Mouse (Mus musculus) ES-E14 (cell line): ENCODE data around the gene Dph2. TPM values are rescaled to one million over a fixed set of nuclear protein-coding genes. Genes with fewer than 3 reads are reported as not detected.

Experiments used
- DNase-seq: peaks from one replicate; pipeline ENCODE4 v3.0.0-alpha.2; 2013; ENCODE audit warnings: low read depth, low spot score
- H3K27ac ChIP-seq: 2 replicates; pipeline ENCODE4 v1.5.1; 2012; ENCODE audit warnings: low read depth, mild to moderate bottlenecking, low read length, moderate library complexity, mixed read lengths; ENCODE audit not compliant: poor library complexity, insufficient read depth, severe bottlenecking
- H3K36me3 ChIP-seq: 2 replicates; pipeline ENCODE4 v1.6.1; 2012; ENCODE audit warnings: mild to moderate bottlenecking, low read length, moderate library complexity, mixed read lengths; ENCODE audit not compliant: control insufficient read depth, poor library complexity, insufficient read depth, severe bottlenecking
- H3K4me1 ChIP-seq, 2 experiments: fragments of 150-350 bp in 1 of 2; sonication (generic) in 1 of 2; 2 replicates each; pipeline ENCODE4 v1.6.1; 2012; ENCODE audit warnings: low read length in 2 of 2, mild to moderate bottlenecking in 1 of 2, mixed read lengths in 1 of 2; ENCODE audit not compliant: control insufficient read depth in 2 of 2, insufficient read depth in 2 of 2, poor library complexity in 1 of 2
- H3K4me3 ChIP-seq, 2 experiments: fragments of 150-350 bp in 1 of 2; sonication (generic) in 1 of 2; 2 replicates each; pipeline ENCODE4 v1.5.1; 2012; ENCODE audit warnings: low read length in 2 of 2, low read depth in 1 of 2, mild to moderate bottlenecking in 1 of 2, mixed read lengths in 1 of 2; ENCODE audit not compliant: insufficient read depth in 1 of 2, poor library complexity in 1 of 2, severe bottlenecking in 1 of 2
- H3K9ac ChIP-seq: 2 replicates; pipeline ENCODE4 v1.6.1; 2012; ENCODE audit warnings: low read depth, mild to moderate bottlenecking, low read length, mixed read lengths; ENCODE audit not compliant: poor library complexity, insufficient read depth, severe bottlenecking
- H3K9me3 ChIP-seq: fragments of 150-350 bp; sonication (generic); 2 replicates; pipeline ENCODE4 v1.6.1; 2012; ENCODE audit warnings: low read depth, mild to moderate bottlenecking, low read length; ENCODE audit not compliant: control insufficient read depth, insufficient read depth
- CHD2 ChIP-seq: IDR thresholded peaks from 2 replicates; pipeline ENCODE4 v1.6.1; 2014; ENCODE audit warnings: mild to moderate bottlenecking, low read depth, low read length, inconsistent platforms
- HCFC1 ChIP-seq: IDR thresholded peaks from 2 replicates; pipeline ENCODE4 v1.6.1; 2012; ENCODE audit warnings: low read length, inconsistent platforms, borderline replicate concordance; ENCODE audit not compliant: insufficient read depth
- MAFK ChIP-seq: IDR thresholded peaks from 2 replicates; pipeline ENCODE4 v1.6.1; 2014; ENCODE audit warnings: mild to moderate bottlenecking, low read depth, low read length, inconsistent platforms; ENCODE audit not compliant: insufficient read depth
- ZC3H11A ChIP-seq: IDR thresholded peaks from 2 replicates; pipeline ENCODE4 v1.6.1; 2012; ENCODE audit warnings: low read depth, mild to moderate bottlenecking, inconsistent platforms, low read length, borderline replicate concordance
- ZNF384 ChIP-seq: IDR thresholded peaks from 2 replicates; pipeline ENCODE4 v1.6.1; 2012; ENCODE audit warnings: low read depth, low read length, inconsistent platforms
- in situ Hi-C, 2 experiments: fragments of 600-800 bp; cut with MboI; formaldehyde crosslinking; loops; one replicate each; pipeline ENCODE4 v1.15.1; 2025; ENCODE audit warnings: low sequenced_read_pairs in 2 of 2, inconsistent platforms in 1 of 2; ENCODE audit not compliant: unreplicated experiment in 2 of 2
- total RNA-seq: library from RNA; depleted of rRNA; stranded (reverse); fragments of 300-350 nt; gene quantifications from 2 replicates; pipeline ENCODE4 v1.2.3, GENCODE M21; 2012

Gene Dph2
- total RNA-seq, 1 experiment = 25.1 TPM

GRCm38 (mm10) chr4:117918261-117918660, 26.4 kb upstream of the Dph2 start:
- H3K4me1 ChIP-seq = peaks cover 0 to 6% of the 10 kb centered on the region in 2 experiments; a peak in 2 of 4 replicates
- no peaks in the 10 kb centered on the region for H3K9me3 ChIP-seq
- H3K4me3 ChIP-seq = no peak overlapping the region
- in situ Hi-C loops = no loop called here
- H3K36me3 ChIP-seq = no peaks in the 10 kb centered on the region
- no peak for DNase-seq
- H3K9ac ChIP-seq = no peak overlapping the region
- TF ChIP-seq ZNF384 = no peak
- no peak overlapping the region for H3K27ac ChIP-seq

DNA sequence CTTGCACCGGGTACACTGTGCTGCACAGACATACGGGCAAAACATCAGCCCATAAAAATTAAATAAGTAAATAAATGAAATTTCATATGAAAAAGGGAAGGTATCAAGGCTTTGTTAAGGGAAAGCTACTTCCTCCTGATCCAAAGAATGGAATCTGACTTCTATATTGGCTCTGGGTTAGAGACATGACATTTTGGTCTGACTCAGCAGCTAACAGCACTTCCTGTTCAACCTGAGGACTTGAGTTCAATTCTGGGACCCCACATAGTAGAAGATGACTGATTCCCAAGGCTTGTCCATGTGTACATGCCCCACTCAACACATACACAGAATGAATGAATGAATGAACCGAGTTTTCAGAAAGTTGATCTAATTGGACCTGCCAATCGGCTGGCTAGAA, 26.0 kb upstream of the Dph2 start:
- Histone ChIP-seq H3K36me3 (no peaks in the 10 kb centered on the region), H3K4me3 (no peak overlapping the region), H3K4me1 (peaks cover 0 to 10% of the 10 kb centered on the region in 2 experiments; a peak in 2 of 4 replicates), H3K9ac (no peak overlapping the region), H3K9me3 (no peaks in the 10 kb centered on the region), H3K27ac (no peak overlapping the region)
- no peak for TF ChIP-seq CHD2
- TF ChIP-seq ZNF384 = no peak
- in situ Hi-C loops = no loop called here
- DNase-seq = no peak

- TF ChIP-seq ZNF384 (no peak), ZC3H11A (no peak), MAFK (no peak), CHD2 (no peak), HCFC1 (no peak)
- H3K36me3 ChIP-seq = no peaks in the 10 kb centered on the region
- in situ Hi-C loops = no loop called here
- H3K9me3 ChIP-seq = no peaks in the 10 kb centered on the region
- no peak for DNase-seq
- H3K4me3 ChIP-seq = no peak overlapping the region
- H3K9ac ChIP-seq = no peak overlapping the region
- H3K4me1 ChIP-seq = peaks cover 0 to 10% of the 10 kb centered on the region in 2 experiments; a peak in 2 of 4 replicates
- H3K27ac ChIP-seq = no peak overlapping the region
Measured at GRCm38 (mm10) chr4:117917402-117917801, 25.6 kb upstream of the Dph2 start.

DNA sequence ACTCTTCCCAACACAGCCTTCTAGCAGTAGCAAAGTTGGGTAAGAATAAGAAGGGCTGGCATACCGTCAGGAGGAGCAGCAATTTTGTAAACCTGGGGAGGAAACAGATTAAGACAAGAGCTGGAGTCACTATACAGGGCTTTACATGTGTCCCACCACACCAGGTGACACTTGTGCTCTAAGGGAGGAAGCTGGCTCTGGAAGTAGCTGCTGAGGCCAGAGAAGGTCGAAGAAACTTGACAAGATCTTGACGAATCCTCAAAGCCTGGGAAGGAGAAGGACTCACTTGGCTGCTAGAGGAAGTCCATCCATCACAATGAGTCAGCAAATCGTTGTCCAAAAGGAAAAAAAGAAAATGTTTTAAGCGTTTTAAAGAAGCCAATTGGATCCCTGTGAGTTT, 24.6 kb upstream of the Dph2 start:
- H3K4me1 ChIP-seq = peaks cover 0 to 10% of the 10 kb centered on the region in 2 experiments; a peak in 2 of 4 replicates
- H3K9me3 ChIP-seq = no peaks in the 10 kb centered on the region
- no peak for TF ChIP-seq ZC3H11A
- TF ChIP-seq HCFC1 = no peak
- TF ChIP-seq ZNF384 = no peak
- no peak for TF ChIP-seq MAFK
- TF ChIP-seq CHD2 = no peak
- no peak for DNase-seq
- no peak overlapping the region for H3K4me3 ChIP-seq
- in situ Hi-C loops = no loop called here
- no peak overlapping the region for H3K27ac ChIP-seq
- H3K9ac ChIP-seq = no peak overlapping the region; the same call in 1 of the 2 replicates
- H3K36me3 ChIP-seq = peaks cover 8% of the 10 kb centered on the region

DNA sequence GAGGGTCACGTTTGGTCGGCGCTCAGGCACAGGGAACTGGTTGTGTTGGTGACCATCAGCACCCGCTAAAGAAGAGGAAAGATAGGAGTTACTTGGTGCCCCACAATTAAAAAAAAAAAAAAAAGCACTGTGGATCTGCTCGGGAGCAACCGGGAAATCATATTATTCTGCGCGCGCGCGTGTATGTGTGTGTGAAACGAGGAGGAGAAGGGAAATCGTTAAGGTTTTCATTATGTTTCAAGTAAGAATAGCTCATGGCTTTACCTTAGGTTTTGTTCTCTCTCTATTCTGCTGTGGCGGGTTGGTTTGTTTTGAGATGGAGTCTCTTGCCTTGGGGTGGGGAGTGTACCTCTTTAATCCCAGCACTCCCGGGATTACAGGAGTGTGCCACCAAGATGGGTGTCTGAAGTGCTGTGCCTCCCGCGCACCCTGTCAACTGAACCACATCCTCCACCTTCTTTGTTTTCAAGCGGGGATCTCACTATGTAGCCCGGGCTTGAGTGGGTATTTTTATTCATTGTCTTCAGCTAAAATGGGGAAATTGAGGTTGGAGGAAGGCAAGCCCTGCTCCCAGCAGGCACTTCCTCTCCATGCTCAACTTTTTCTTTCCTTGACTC, 23.8 kb upstream of the Dph2 start:
- in situ Hi-C loops = no loop called here
- no peak for DNase-seq
- H3K4me1 ChIP-seq = peaks cover 0 to 10% of the 10 kb centered on the region in 2 experiments; a peak in 2 of 4 replicates

More for the DNA sequence above, 23.8 kb upstream of the Dph2 start:
- Histone ChIP-seq H3K27ac (peak overlapping the region; percentile 41; the same call in 1 of the 2 replicates), H3K4me3 (peak overlapping the region; percentile 69 to 91), H3K9me3 (no peaks in the 10 kb centered on the region), H3K36me3 (peaks cover 12% of the 10 kb centered on the region), H3K9ac (peak overlapping the region; percentile 86)
- TF ChIP-seq MAFK (no peak), HCFC1 (no peak), ZNF384 (no peak), CHD2 (no peak), ZC3H11A (no peak)
